ENCODE assay signal across 28 mouse cellular contexts in genomic region chr6:136952930-136953329, GRCm38 (mm10). TPM values are rescaled to one million over a fixed set of nuclear protein-coding genes. Genes with fewer than 3 reads are reported as not detected.
"Had no signal": no experiment of that assay in that cellular context is flagged by ENCODE, and none has a peak within 500 bp of the region (broad histone marks: within the 10 kb centered on the region; RNA-seq: fewer than 3 reads in every experiment).

No protein-coding gene starts in this region.

- H3K4me2 ChIP-seq: heart, embryonic 11.5 days; heart, embryonic 13.5 days; heart, embryonic 15.5 days; hindbrain, embryonic 13.5 days; hindbrain, embryonic 15.5 days; kidney, embryonic 15.5 days; limb, embryonic 13.5 days; limb, embryonic 15.5 days had no signal

- H3K9ac ChIP-seq: heart, embryonic 13.5 days; heart, embryonic 15.5 days; hindbrain, embryonic 13.5 days; hindbrain, embryonic 15.5 days; kidney, embryonic 15.5 days; limb, embryonic 13.5 days; limb, embryonic 15.5 days had no signal

- H3K4me1 ChIP-seq: heart, embryonic 13.5 days; heart, embryonic 15.5 days; hindbrain, embryonic 15.5 days; limb, embryonic 15.5 days had no signal

- H3K9me3 ChIP-seq: heart, embryonic 13.5 days; heart, embryonic 15.5 days; hindbrain, embryonic 13.5 days; hindbrain, embryonic 15.5 days; kidney, embryonic 15.5 days; limb, embryonic 13.5 days; limb, embryonic 15.5 days had no signal

- H3K4me3 ChIP-seq: gastrocnemius, adult 2 months; heart, adult 2 months; heart, embryonic 13.5 days; heart, embryonic 15.5 days; hindbrain, embryonic 13.5 days; hindbrain, embryonic 15.5 days; kidney, embryonic 15.5 days; limb, embryonic 13.5 days; limb, embryonic 15.5 days had no signal

- DNase-seq: gastrocnemius, adult 2 months; gastrocnemius, postnatal 10 days; gastrocnemius, postnatal 25 days; heart, adult 2 months; heart, postnatal 14 days; heart, postnatal 36 days; kidney, adult 11 months; kidney, adult 2 months; kidney, adult 9 months; kidney, postnatal 14 days; kidney, postnatal 36 days; layer of hippocampus, adult 9-11 months; layer of hippocampus, postnatal 36 days; left cerebral cortex, postnatal 4 days had no signal

- H3K27me3 ChIP-seq: heart, embryonic 13.5 days; heart, embryonic 15.5 days; hindbrain, embryonic 13.5 days; hindbrain, embryonic 15.5 days; kidney, embryonic 15.5 days; limb, embryonic 13.5 days; limb, embryonic 15.5 days had no signal

- H3K36me3 ChIP-seq: heart, embryonic 13.5 days; heart, embryonic 15.5 days; hindbrain, embryonic 13.5 days; hindbrain, embryonic 15.5 days; kidney, embryonic 15.5 days; limb, embryonic 13.5 days; limb, embryonic 15.5 days had no signal

- ATAC-seq: hindbrain, postnatal 0 days; intestine, embryonic 16.5 days had no signal

- H3K27ac ChIP-seq: gastrocnemius, adult 2 months; heart, adult 2 months; heart, embryonic 13.5 days; heart, embryonic 15.5 days; hindbrain, embryonic 13.5 days; hindbrain, embryonic 15.5 days; hindbrain, postnatal 0 days; kidney, embryonic 15.5 days; kidney, postnatal 0 days; limb, embryonic 13.5 days; limb, embryonic 15.5 days had no signal

RNA-seq across cellular contexts. Expression of gene Pde6h, which starts 29.3 kb away (rescaled TPM):
- polyA plus RNA-seq: heart, embryonic 13.5 days; hindbrain, embryonic 11.5 days; hindbrain, embryonic 13.5 days; intestine, embryonic 14.5 days; limb, embryonic 11.5 days had no signal

RNA-seq across cellular contexts. Expression of gene Erp27, which starts 30.9 kb away (rescaled TPM):
- polyA plus RNA-seq: hindbrain, embryonic 13.5 days; hindbrain, embryonic 15.5 days; hindbrain, postnatal 0 days; kidney, adult 2 months had no signal
